Mouse (Mus musculus): ENCODE results near the gene Gm10945.

The Gm10945 gene

GRCm38 (mm10) chr10:6761287-6761811 is at the start of gene Gm10945:
Gene Gm10945 (minus strand): TSS chr10:6761761.
- DNase-seq (ENCODE audit: low spot score), result no peak

- no peak for DNase-seq (ENCODE audit: low spot score)
These were observed 28.7 kb upstream of the Gm10945 start for GRCm38 (mm10) chr10:6790226-6790625.

- DNase-seq (ENCODE audit: low spot score), result peak; percentile 86
These were observed 27.1 kb upstream of the Gm10945 start for GRCm38 (mm10) chr10:6788517-6789237.

- no peak for DNase-seq (ENCODE audit: low spot score)
These were observed 3.4 kb downstream of the Gm10945 start, which contains the start of gene Oprm1 for GRCm38 (mm10) chr10:6758206-6758605. Gene Oprm1 (plus strand): TSS chr10:6758506.

DNA sequence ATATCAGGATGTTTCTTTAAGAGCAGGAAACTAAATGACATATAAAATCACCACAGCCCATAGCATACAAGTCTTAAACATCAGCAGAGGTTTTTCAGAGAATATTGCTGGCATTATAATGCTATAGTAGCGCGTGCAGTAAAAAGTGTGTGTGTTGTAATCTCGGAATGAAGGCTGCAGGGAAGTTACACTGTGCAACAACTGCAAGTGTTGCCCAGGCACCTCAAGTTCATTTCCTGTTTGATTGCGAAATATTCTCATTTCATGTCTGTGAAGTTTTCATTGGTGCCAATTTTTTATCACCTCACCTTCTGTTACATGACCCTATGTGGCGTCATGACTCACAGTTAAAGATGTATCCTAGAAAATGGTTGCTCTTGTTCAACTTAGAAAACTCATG is 8.2 kb downstream of the Gm10945 start:
- DNase-seq (ENCODE audit: low spot score), result no peak

- DNase-seq (ENCODE audit: low spot score), result no peak
These were observed 33.1 kb downstream of the Gm10945 start for GRCm38 (mm10) chr10:6728469-6728868.

GRCm38 (mm10) chr10:6723765-6724164 is 37.8 kb downstream of the Gm10945 start:
- DNase-seq (ENCODE audit: low spot score), result no peak

GRCm38 (mm10) chr10:6717181-6717948 is 44.2 kb downstream of the Gm10945 start:
- DNase-seq (ENCODE audit: low spot score), result no peak

DNA sequence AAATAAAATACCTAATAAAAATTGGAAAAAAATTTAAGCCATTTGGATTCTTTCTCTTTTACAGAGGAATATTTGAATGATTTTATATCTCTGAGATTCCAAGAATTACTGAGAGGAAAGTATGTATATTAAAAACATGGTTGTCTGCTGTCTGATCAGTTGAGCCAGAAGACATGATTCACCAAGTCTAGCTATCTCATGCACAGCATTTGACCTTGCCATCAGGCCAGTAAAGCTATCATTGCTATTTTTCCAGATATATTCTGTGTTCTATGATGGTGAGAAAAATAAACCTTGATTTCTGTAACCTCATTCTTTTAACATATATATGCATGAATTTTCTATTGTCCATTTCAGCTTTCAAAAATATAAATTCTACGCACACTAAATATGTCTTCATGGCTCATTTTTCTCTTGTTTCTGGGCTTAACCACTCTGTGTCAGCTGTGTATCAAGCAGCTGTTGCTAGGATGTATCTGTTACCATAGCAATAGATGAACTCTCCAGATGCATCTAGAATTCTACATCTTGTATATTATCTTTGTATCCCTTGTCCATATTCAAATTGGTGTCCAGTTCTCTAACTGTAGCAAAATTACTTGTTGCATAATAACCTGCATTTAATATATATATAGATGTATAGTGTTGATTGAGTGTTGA is 56.2 kb downstream of the Gm10945 start:
- no peak for DNase-seq (ENCODE audit: low spot score)

- peak; percentile 77 for DNase-seq (ENCODE audit: low spot score)
These were observed 67.2 kb downstream of the Gm10945 start for GRCm38 (mm10) chr10:6694218-6694850.

Measured in embryo, embryonic 10 days (tissue).